Mouse (Mus musculus) bone marrow macrophage, adult 2 months (primary cell): ENCODE results near the gene Gm17019.
"Not testable (repeated sequence)": the region's sequence is repeated elsewhere in the genome, so short reads cannot be mapped to it uniquely, and the experiment has no call there.

Source experiments
- CTCF ChIP-seq: IDR thresholded peaks from 2 replicates; pipeline ENCODE4 v1.5.1; 2012; ENCODE audit warnings: low read depth, mild to moderate bottlenecking, low read length, moderate library complexity
- POLR2A ChIP-seq: IDR thresholded peaks from 2 replicates; pipeline ENCODE4 v1.6.1; 2012; ENCODE audit warnings: mild to moderate bottlenecking, low read depth, low read length, borderline replicate concordance

DNA sequence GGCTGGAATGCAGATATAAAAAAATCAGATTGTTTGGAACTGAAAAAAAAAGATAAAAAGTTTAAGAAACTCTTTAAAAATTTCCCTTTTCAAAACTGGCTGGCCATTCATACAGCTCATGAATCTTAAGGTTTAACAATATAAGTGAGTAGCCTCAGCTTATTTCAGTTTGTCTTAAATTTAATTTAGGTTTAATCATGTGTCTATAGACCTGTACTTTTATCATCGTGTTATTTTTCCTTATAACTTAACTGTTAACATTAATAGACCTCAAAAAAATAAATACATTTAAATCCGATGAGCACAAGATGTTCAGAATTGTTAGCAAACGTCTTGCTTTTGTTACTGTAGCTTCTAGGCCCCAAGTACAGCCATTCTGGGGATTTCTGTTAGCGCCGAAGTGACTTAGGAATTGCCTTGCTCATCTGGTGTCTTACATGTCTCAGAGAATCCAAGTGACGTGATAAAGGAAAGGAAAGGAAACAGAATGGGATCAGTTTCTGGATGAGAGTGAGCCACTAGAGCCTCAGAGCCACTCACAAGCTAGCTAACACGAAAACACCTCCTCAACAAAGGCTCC lies 36.0 kb downstream of the Gm17019 start:
- TF ChIP-seq CTCF, POLR2A: not testable (repeated sequence)
